Mouse (Mus musculus) monocyte, adult 5-6 weeks (primary cell): ENCODE measurements around the gene Theg. TPM values are rescaled to one million over a fixed set of nuclear protein-coding genes. Genes with fewer than 3 reads are reported as not detected.

Source experiments
- ATAC-seq: fragments of 153-309, 156-312 bp; replicated peaks from 2 replicates; pipeline ENCODE4 v1.8.0; 2017; ENCODE audit warnings: mild to moderate bottlenecking; ENCODE audit not compliant: low TSS enrichment, insufficient number of reproducible peaks, severe bottlenecking, poor library complexity, low FRiP score
- total RNA-seq: library from RNA; stranded (forward); fragments of 200-1000, 200-491, 200-594 nt; gene quantifications from 3 replicates; pipeline ENCODE4 v1.2.3, GENCODE M21; 2017

The Theg gene
- total RNA-seq, 1 experiment from 2014 or later = not detected

GRCm38 (mm10) chr10:79543884-79544597 lies 43.1 kb downstream of the Theg start:
- no peak for ATAC-seq

GRCm38 (mm10) chr10:79542171-79542570 lies 45.0 kb downstream of the Theg start:
- ATAC-seq = no peak

- no peak for ATAC-seq
These were observed 45.6 kb downstream of the Theg start for GRCm38 (mm10) chr10:79541522-79541921.

GRCm38 (mm10) chr10:79540746-79541145 lies 46.4 kb downstream of the Theg start:
- ATAC-seq = no peak

- no peak for ATAC-seq
These were observed 47.2 kb downstream of the Theg start for GRCm38 (mm10) chr10:79539701-79540495.

GRCm38 (mm10) chr10:79538873-79539272 lies 48.3 kb downstream of the Theg start:
- no peak for ATAC-seq

- no peak for ATAC-seq
These were observed 48.8 kb downstream of the Theg start for GRCm38 (mm10) chr10:79538323-79538722.

GRCm38 (mm10) chr10:79537781-79538180 lies 49.4 kb downstream of the Theg start:
- ATAC-seq = no peak

- no peak for ATAC-seq
These were observed 49.9 kb downstream of the Theg start for GRCm38 (mm10) chr10:79537271-79537670.

- ATAC-seq = no peak
These were observed 50.6 kb downstream of the Theg start for GRCm38 (mm10) chr10:79536461-79537080.

GRCm38 (mm10) chr10:79535431-79535830 lies 51.7 kb downstream of the Theg start:
- no peak for ATAC-seq

GRCm38 (mm10) chr10:79534426-79534825 lies 52.7 kb downstream of the Theg start:
- no peak for ATAC-seq

- ATAC-seq = peak; percentile 45; the same call in 1 of the 2 replicates
These were observed 53.8 kb downstream of the Theg start, which contains the start of gene Plpp2 for GRCm38 (mm10) chr10:79533126-79533911. Gene Plpp2 (minus strand): TSS chr10:79533796.

GRCm38 (mm10) chr10:79532678-79533077 lies 54.5 kb downstream of the Theg start:
- no peak for ATAC-seq

GRCm38 (mm10) chr10:79531593-79531992 lies 55.5 kb downstream of the Theg start:
- no peak for ATAC-seq

- ATAC-seq = no peak
These were observed 56.4 kb downstream of the Theg start for GRCm38 (mm10) chr10:79530721-79531120.

- ATAC-seq = no peak
These were observed 56.9 kb downstream of the Theg start for GRCm38 (mm10) chr10:79530241-79530640.

- ATAC-seq = no peak
These were observed 59.0 kb downstream of the Theg start for GRCm38 (mm10) chr10:79528081-79528480.

- ATAC-seq = no peak
These were observed 59.7 kb downstream of the Theg start for GRCm38 (mm10) chr10:79527453-79527845.
